Mouse (Mus musculus) v-Abl transformed pro-B cells (cell line): ENCODE results near the gene Syne2.

Experiments used
- in situ Hi-C, 2 experiments: fragments of 400-800 bp; cut with MboI; formaldehyde crosslinking; loops; one replicate each; pipeline ENCODE4 v1.15.1; 2025; ENCODE audit not compliant: unreplicated experiment in 2 of 2

The Syne2 gene

GRCm38 (mm10) chr12:75817959-75818452 is at the start of gene Syne2:
Gene Syne2, plus strand, starts transcription at chr12:75818134.
- in situ Hi-C loops: no loop called here

DNA sequence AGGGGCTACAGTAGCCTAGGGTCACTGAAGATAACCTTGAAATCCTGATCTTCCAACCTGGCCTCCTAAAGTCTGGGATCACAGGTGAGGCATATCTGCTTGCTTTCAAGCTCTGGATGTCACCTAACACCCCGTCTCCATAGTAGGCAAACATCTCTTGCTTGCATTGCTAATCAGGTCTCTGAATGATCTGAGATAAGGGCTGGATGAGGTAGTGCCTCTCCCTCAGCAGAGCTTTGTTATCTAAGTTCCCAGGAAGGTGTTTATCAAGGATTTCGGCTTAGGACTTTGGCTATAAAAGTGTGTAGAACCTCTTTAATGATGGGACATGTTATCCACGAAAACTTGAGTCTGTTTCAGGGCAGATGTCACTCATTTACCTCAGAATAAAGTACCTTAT is 46.5 kb upstream of the Syne2 start:
- in situ Hi-C loops: loop anchor here (5.0 to 25.0 kb wide), 7 partner anchors 94 to 1759 kb away; partner anchors contain the start of gene Gm11042 (in 2 of the 2)

- in situ Hi-C loops: loop anchor here (5.0 to 25.0 kb wide), 7 partner anchors 95 to 1760 kb away; partner anchors contain the start of gene Gm11042 (in 2 of the 2)
Measured at GRCm38 (mm10) chr12:75772424-75773034, 45.4 kb upstream of the Syne2 start.

DNA sequence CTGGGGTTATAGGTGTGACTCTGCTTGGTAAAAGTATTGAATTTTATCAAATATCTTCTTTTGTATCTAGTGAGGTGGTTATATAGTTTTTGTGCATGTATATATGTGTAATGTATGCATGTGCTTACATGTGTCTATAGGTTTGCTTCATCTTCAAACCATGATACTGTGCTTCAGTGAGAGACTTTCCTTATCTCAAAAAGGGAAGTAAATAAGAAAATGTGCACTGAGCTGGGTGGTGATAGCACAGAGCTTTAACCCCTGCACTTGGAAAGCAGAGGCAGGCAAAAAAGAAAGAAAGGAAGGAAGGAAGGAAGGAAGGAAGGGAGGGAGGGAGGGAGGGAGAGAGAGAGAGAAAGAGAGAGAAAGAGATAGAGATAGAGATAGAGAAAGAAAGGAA is 36.5 kb upstream of the Syne2 start:
- in situ Hi-C loops: loop anchor here in 1 of 2 experiments (10.0 kb wide), 1 partner anchor 563 kb away; no protein-coding TSS in a partner anchor

- in situ Hi-C loops: loop anchor here in 1 of 2 experiments (10.0 kb wide), 1 partner anchor 563 kb away; no protein-coding TSS in a partner anchor
Measured at GRCm38 (mm10) chr12:75781995-75782394, 35.9 kb upstream of the Syne2 start.

DNA sequence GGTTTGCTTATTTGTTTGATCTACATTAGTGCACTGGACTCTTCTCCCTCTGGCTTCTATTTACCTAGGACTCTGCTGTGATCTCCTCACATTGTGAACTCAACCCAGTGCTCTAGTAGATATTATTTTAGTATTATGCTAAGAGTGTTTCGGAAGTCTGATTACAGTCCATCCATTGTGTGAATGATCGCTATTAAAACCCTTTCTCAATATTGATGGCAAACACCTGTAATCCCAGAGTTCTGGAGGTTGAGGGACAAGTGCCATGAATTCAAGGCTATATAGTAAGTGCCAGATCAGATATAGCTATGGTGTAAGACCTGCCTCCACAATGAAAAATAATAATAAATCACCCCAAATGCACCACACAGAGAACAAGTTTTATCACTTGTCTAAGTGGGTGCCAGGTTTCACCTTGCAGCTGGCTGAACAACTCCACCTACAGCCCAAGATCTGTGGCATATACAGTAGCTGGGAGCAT is 33.6 kb upstream of the Syne2 start:
- in situ Hi-C loops: loop anchor here in 1 of 2 experiments (10.0 kb wide), 1 partner anchor 560 kb away; no protein-coding TSS in a partner anchor

DNA sequence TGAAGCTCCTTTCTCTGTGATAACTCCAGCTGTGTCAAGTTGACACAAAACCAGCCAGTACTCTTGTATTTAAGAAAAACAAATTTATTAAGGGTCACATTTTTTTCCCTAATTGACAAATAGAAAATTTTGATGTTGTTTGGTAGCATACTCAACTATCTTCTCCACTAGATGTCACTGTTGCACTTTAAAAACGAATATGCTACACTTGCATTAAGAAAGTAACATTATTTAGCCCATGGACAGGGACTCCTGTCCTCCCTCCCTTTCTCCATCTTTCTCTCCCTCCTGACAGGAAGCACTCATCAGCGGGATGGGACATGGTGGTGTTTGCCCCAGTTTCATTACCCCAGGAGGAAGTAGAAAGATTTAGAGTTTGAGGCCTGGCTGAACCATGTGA is 31.3 kb upstream of the Syne2 start:
- in situ Hi-C loops: loop anchor here (5.0 to 10.0 kb wide), 3 partner anchors 411 to 691 kb away; no protein-coding TSS in a partner anchor

GRCm38 (mm10) chr12:75789451-75789850 is 28.5 kb upstream of the Syne2 start:
- in situ Hi-C loops: loop anchor here (5.0 to 10.0 kb wide), 3 partner anchors 408 to 688 kb away; no protein-coding TSS in a partner anchor

DNA sequence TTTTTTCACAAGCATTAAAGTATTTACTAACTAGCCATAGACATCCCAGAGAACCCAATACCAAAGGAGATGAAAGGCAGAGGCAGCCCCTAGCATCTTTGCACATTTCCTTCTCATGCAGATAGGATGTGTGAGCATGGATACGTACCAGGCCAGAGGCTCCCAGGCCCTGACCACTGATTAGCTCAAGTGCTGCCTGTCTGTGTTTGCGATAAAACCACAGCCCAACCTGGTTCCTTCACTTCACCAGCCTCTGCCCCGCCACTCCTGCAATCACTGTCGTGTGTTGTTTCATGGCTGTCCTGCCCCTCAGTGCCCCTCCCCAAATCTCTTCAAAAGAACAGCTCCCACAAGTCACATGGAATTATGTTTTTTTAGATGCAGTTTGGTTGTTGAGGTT is 23.4 kb upstream of the Syne2 start:
- in situ Hi-C loops: loop anchor here (5.0 to 10.0 kb wide), 3 partner anchors 160 to 670 kb away; no protein-coding TSS in a partner anchor

- in situ Hi-C loops: loop anchor here (5.0 to 10.0 kb wide), 4 partner anchors 91 to 668 kb away; no protein-coding TSS in a partner anchor
Measured at GRCm38 (mm10) chr12:75796510-75796909, 21.4 kb upstream of the Syne2 start.

DNA sequence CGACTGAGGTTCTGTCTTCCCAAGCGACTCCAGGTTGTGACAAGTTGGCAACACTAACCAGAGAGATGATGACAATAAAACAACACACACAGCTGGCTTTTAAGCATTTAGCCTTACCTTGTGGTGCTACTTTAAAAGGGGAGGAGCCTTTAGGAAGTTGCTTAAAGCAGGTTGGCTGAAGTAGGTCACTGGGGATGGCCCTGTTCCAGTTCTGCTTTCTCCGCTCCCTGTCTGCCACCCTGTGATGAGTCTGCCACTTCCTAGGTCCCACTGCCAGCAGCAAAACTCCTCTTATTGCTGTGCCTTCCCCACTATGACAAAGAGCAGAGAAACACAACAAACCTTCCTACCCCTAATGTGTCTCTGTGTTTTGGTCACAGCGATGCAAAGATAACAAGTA is 11.7 kb upstream of the Syne2 start:
- in situ Hi-C loops: no loop called here

DNA sequence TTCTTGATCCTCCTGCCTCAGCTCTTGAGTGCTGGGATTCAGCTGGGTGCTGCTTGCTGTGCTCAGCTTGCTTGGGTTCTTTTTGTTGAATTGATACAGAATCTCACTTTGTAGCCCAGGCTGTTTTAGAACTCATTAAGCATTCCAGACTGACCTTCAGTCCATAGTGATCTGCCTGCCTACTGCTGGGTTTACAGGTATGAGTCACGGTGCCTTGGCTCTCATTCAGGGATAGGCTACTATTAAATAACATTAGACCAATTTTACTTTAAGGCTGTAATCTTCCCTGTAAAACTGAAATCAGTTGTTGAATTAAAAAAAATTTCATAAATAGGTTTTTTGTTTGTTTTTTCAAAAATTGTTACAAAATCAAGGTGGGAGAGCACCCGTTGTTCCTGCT is 4.2 kb upstream of the Syne2 start:
- in situ Hi-C loops: no loop called here

DNA sequence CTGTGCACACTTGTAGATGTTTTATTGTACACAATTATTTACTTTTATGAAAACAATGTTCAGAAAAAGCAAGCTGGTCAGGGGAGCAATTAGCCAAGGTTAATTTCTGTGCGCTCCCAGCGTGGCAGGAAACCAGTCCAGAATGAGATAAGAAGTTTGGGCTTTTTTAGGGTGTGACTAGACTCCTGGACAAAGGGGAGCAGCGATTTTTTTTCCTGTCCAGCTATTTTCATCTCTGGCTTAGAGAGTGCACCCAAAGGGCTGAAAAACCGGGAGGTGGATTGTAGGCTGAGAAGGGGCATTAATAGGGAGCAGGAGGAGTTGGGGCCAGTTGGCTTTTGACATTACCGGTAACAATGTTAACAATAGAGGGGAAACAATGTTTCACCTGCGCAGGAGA is 3.4 kb upstream of the Syne2 start:
- in situ Hi-C loops: no loop called here

DNA sequence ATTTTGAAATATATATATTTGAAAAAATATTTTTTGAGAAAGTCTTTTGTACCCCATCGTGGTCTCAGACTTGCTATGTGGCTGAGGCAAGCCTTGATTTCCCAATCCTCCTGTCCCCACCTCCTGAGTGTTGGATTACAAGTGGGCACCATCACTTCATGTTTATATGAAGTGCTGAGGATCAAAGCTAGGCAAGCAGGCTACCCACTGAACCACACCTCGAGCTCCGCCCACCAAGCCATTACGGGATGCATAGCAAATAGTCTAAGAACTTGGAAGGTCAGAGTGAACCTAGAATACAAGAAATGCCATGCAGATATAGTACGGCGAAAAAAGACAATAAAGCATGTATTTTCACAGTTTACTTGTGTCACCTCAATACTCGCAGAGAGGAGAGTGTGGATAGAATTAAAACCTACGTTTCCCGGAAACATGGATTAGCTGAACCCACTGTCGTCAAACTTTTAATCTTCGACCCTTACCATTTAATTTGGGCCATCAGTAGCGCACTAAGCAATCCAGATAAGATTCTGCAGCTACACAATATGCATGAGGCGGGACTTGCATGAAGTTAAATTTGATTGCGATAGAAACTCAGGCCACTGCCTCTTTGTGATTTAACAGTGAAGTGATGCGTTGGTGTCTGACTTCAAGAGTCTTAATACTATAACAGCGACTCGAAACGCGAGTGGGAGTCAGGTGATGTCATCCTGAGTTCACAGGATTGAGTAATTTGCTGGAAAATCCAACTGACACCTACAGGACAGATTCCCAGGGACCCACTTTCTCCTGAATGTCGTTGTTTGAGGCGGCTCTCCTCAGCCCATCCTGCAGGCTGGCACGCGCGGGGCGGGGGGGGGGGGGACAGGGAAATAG is 715 bp upstream of the Syne2 start:
- in situ Hi-C loops: no loop called here

GRCm38 (mm10) chr12:75818453-75819434 is 810 bp downstream of the Syne2 start:
- in situ Hi-C loops: no loop called here

- in situ Hi-C loops: no loop called here
Measured at GRCm38 (mm10) chr12:75819481-75819880, 1.5 kb downstream of the Syne2 start.

- in situ Hi-C loops: no loop called here
Measured at GRCm38 (mm10) chr12:75820216-75820615, 2.3 kb downstream of the Syne2 start.

GRCm38 (mm10) chr12:75822122-75822521 is 4.2 kb downstream of the Syne2 start:
- in situ Hi-C loops: no loop called here

- in situ Hi-C loops: no loop called here
Measured at GRCm38 (mm10) chr12:75823475-75823874, 5.5 kb downstream of the Syne2 start.

GRCm38 (mm10) chr12:75825458-75825857 is 7.5 kb downstream of the Syne2 start:
- in situ Hi-C loops: no loop called here
